Mouse (Mus musculus) limb, embryonic 14.5 days (tissue): ENCODE results near the gene Gmds. TPM values are rescaled to one million over a fixed set of nuclear protein-coding genes. Genes with fewer than 3 reads are reported as not detected.

ENCODE experiments used
- ATAC-seq: fragments of 200-750 bp; cut with Nextera tagmentation; 2 replicates; pipeline ENCODE4 v1.8.0; 2017; ENCODE audit warnings: low read depth, moderate number of reproducible peaks, moderate TSS enrichment; ENCODE audit not compliant: low FRiP score
- DNase-seq: peaks from one replicate; pipeline ENCODE4 v3.0.0-alpha.2; 2015; ENCODE audit warnings: low spot score
- H3K27ac ChIP-seq: fragments of 300-500 bp; sonication (generic); replicated peaks from 2 replicates; pipeline ENCODE4 v1.5.1; 2014; ENCODE audit warnings: low read depth, mild to moderate bottlenecking, low read length, moderate library complexity, mixed read lengths
- H3K27me3 ChIP-seq: fragments of 300-500 bp; sonication (generic); 2 replicates; pipeline ENCODE4 v1.6.1; 2014; ENCODE audit warnings: low read length, mixed read lengths; ENCODE audit not compliant: control insufficient read depth, insufficient read depth
- H3K36me3 ChIP-seq: fragments of 300-500 bp; sonication (generic); 2 replicates; pipeline ENCODE4 v1.6.1; 2014; ENCODE audit warnings: mild to moderate bottlenecking, low read length, moderate library complexity, mixed read lengths; ENCODE audit not compliant: control insufficient read depth, insufficient read depth
- H3K4me1 ChIP-seq: fragments of 300-500 bp; sonication (generic); 2 replicates; pipeline ENCODE4 v1.6.1; 2014; ENCODE audit warnings: antibody characterized with exemption, low read length, mixed read lengths; ENCODE audit not compliant: control insufficient read depth, insufficient read depth
- H3K4me2 ChIP-seq: fragments of 300-500 bp; sonication (generic); replicated peaks from 2 replicates; pipeline ENCODE4 v1.6.1; 2014; ENCODE audit warnings: low read depth, mild to moderate bottlenecking, low read length, moderate library complexity; ENCODE audit not compliant: severe bottlenecking
- H3K4me3 ChIP-seq: fragments of 300-500 bp; sonication (generic); replicated peaks from 2 replicates; pipeline ENCODE4 v1.5.1; 2014; ENCODE audit warnings: low read length
- H3K9ac ChIP-seq: fragments of 300-500 bp; sonication (generic); 2 replicates; pipeline ENCODE4 v1.6.1; 2014; ENCODE audit warnings: mild to moderate bottlenecking, low read depth, low read length, moderate library complexity; ENCODE audit not compliant: severe bottlenecking
- H3K9me3 ChIP-seq: fragments of 300-500 bp; sonication (generic); 2 replicates; pipeline ENCODE4 v1.6.1; 2016; ENCODE audit warnings: low read length; ENCODE audit not compliant: control insufficient read depth
- POLR2A ChIP-seq: fragments of 200-500 bp; IDR thresholded peaks from 2 replicates; pipeline ENCODE4 v1.8.0; 2012; ENCODE audit warnings: inconsistent platforms, mild to moderate bottlenecking, moderate library complexity, borderline replicate concordance; ENCODE audit not compliant: insufficient read depth, insufficient read length; ENCODE audit errors: extremely low read depth
- WGBS: fragments of 180-500 bp; shearing (Covaris S2); extraction: QIAGEN DNeasy Blood & Tissue Kit; methylation state at CpG from one replicate; pipeline ENCODE4 v1.1.7; 2014; 5-methylcytosine and 5-hydroxymethylcytosine counted together
- polyA plus RNA-seq, 2 experiments: library from polyadenylated mRNA; depleted of rRNA in 1 of 2; stranded (reverse) in 1 of 2; unstranded in 1 of 2; fragments of >200 nt; fragmentation: Nextera tagmentation in 1 of 2; extraction: Ambion mirVana in 1 of 2; gene quantifications; 2 replicates each; pipeline versions ENCODE4 v1.2.1 to v1.2.3; 2012 to 2014

The Gmds gene
- polyA plus RNA-seq, 2 experiments, result 31.6 to 39.9 TPM

DNA sequence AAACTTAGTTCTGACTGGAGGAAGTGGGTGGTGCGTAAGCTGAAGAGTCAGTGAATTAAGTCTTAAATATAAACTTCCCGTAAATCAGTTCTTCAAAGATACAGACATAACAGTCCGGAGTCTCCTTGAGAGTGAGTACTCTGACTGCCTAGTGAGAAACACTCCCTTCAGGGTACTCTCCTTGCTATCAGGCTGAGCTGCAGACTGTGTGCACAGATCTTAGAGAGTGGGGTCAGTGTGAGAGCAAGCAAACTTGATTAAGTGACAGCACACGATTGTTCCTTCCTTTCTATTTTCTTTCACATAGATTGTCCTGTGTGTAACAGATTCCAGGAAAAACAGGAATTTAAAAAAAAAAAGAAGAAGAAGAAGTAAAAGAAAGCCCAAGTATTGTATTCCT is 382.4 kb downstream of the Gmds start:
- no peak overlapping the region for H3K4me2 ChIP-seq
- H3K27me3 ChIP-seq, result no peaks in the 10 kb centered on the region
- DNase-seq (no peak), ATAC-seq (no peak)
- H3K4me3 ChIP-seq, result no peak overlapping the region
- H3K36me3 ChIP-seq, result no peaks in the 10 kb centered on the region
- peaks cover 9% of the 10 kb centered on the region for H3K4me1 ChIP-seq
- H3K9ac ChIP-seq, result no peak overlapping the region
- no peak for TF ChIP-seq POLR2A
- no peak overlapping the region for H3K27ac ChIP-seq
- WGBS, result 66% methylated on average over 4 of the region's 4 CpGs
- no peaks in the 10 kb centered on the region for H3K9me3 ChIP-seq

DNA sequence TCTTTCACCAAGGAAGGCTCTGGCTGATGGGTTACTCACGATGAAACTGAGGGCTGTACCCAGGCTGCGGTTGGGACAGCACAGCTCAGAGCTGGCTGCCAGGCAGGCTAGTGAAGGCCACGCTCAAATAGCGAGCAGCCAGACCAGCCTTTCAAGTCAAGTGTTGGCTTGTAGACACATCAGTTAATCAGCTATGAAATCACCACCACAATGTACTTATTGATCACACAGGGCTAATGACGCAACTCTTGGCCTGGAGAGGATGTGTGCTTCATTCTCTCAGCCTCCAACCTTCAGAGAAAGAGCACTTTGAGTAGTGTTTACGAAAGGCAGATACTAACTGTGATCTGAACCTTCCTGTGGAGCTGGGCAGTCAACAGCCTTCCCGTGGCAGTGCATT is 383.4 kb downstream of the Gmds start:
- H3K4me2 ChIP-seq, result no peak overlapping the region
- H3K9me3 ChIP-seq, result no peaks in the 10 kb centered on the region
- DNase-seq (no peak), ATAC-seq (no peak)
- peaks cover 9% of the 10 kb centered on the region for H3K4me1 ChIP-seq
- no peak overlapping the region for H3K9ac ChIP-seq
- H3K27ac ChIP-seq, result no peak overlapping the region
- no peaks in the 10 kb centered on the region for H3K27me3 ChIP-seq
- no peaks in the 10 kb centered on the region for H3K36me3 ChIP-seq
- WGBS, result 55% methylated on average over 7 of the region's 7 CpGs
- TF ChIP-seq POLR2A, result no peak
- H3K4me3 ChIP-seq, result no peak overlapping the region

DNA sequence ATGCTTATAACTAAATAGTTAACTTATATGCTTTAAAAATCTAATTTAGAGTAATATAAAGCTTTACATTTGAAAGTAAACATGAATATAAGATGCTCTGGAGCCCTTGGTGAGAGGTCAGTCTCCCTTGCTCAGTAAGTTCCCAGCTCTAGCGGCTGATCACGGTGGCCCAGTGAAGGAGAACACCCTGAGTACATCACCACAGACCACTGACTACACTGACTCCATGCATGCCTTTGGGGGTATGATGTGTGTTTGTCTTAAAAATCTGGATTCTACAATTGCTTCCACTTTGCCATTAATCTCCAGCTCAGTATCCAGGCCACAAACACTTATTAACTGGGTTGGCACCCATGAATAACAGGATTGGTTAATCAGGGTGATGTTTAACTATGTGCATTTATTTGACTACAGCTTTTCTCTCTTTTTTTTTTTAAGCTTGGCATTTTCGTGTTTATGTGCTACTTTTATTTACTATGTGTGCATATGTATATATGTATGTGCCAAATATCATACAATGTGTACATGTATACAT is 393.8 kb downstream of the Gmds start:
- Histone ChIP-seq H3K27me3 (no peaks in the 10 kb centered on the region), H3K27ac (no peak overlapping the region), H3K4me3 (no peak overlapping the region), H3K4me1 (no peaks in the 10 kb centered on the region), H3K4me2 (no peak overlapping the region), H3K9me3 (no peaks in the 10 kb centered on the region), H3K9ac (no peak overlapping the region), H3K36me3 (no peaks in the 10 kb centered on the region)
- no peak for DNase-seq
- 89% methylated on average over 3 of the region's 3 CpGs for whole genome bisulfite sequencing
- no peak for TF ChIP-seq POLR2A
- ATAC-seq, result no peak

DNA sequence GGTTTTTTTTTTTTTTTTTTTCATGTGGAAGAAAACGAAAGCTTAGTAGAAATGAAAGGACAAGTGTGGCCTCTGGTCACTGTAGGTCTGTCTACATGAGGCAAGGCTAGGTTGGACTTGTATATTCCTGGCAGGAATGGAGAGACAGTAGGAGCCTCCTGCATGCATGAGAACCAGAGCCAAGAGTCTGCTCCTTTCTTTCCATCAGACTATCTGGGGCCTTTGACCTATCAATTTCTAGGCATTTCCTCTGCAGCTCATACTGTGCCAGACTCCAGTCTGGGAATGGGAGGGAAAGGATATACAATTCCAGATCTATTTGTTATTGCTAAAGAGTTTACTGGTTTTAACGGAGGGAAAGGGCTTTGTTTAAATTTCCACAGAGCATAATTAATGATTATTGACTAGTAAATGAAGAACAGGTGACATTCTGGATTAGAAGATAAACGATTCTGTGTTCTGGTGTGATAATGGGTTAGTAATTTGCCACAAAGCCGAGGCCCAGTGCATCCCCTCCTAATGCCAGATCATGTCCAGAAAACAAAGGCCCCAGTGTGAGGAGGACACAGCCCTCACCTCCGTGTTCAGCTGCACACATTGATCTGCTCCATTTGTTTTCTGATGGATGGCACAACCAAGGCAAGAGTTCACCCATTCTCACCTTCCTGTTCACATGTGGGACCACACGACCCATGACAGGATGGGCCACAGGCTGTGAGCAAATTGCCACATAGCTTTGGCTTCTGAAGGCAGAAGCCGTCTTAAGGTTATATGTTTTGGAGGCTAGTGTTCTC is 394.9 kb downstream of the Gmds start:
- Histone ChIP-seq H3K4me1 (no peaks in the 10 kb centered on the region), H3K4me2 (no peak overlapping the region), H3K4me3 (no peak overlapping the region), H3K27me3 (no peaks in the 10 kb centered on the region), H3K9ac (no peak overlapping the region), H3K9me3 (no peaks in the 10 kb centered on the region), H3K36me3 (0 out of 2 replicates have a peak, but pooled peaks cover 4% of the 10 kb centered on the region), H3K27ac (no peak overlapping the region)
- ATAC-seq (no peak), DNase-seq (no peak)
- no peak for TF ChIP-seq POLR2A
- WGBS, result 40% methylated on average over 7 of the region's 7 CpGs

DNA sequence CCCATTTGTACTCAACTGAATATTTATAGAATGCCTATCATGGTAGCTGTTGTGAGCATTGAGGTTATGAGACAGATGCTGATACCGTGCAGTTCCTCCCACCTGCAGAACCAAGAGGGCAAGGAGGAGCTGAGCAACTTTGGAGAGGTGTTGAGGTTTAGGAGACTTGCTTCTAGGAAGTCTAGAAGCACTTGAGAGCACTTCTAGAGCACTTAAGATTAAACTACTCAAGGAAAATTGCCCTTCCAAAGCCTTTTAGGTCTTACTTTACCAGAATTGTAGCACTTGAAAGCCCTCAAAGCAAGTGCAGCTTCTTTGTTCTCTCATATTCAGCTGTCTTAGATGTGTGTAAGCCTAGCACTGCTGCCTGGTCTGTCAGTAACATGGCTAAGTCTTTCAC is 409.2 kb downstream of the Gmds start:
- Histone ChIP-seq H3K4me1 (no peaks in the 10 kb centered on the region), H3K9ac (no peak overlapping the region), H3K9me3 (no peaks in the 10 kb centered on the region), H3K27me3 (no peaks in the 10 kb centered on the region), H3K4me3 (no peak overlapping the region), H3K36me3 (no peaks in the 10 kb centered on the region), H3K4me2 (no peak overlapping the region), H3K27ac (no peak overlapping the region)
- no peak for TF ChIP-seq POLR2A
- 94% methylated on average over 1 of the region's 1 CpGs for WGBS
- DNase-seq (no peak), ATAC-seq (no peak)
